Mouse (Mus musculus) bone marrow, adult 2 months (tissue): ENCODE results near the gene Zbtb11.

Experiments
- CTCF ChIP-seq: fragments of 200-500 bp; IDR thresholded peaks from 2 replicates; pipeline ENCODE4 v1.5.1; 2011; ENCODE audit warnings: low read length, control low read depth; ENCODE audit not compliant: control insufficient read depth, insufficient read depth
- POLR2A ChIP-seq: fragments of 200-500 bp; IDR thresholded peaks from 2 replicates; pipeline ENCODE4 v1.6.1; 2011; ENCODE audit warnings: low read depth, mild to moderate bottlenecking, control low read depth, low read length, borderline replicate concordance; ENCODE audit not compliant: control insufficient read depth

DNA sequence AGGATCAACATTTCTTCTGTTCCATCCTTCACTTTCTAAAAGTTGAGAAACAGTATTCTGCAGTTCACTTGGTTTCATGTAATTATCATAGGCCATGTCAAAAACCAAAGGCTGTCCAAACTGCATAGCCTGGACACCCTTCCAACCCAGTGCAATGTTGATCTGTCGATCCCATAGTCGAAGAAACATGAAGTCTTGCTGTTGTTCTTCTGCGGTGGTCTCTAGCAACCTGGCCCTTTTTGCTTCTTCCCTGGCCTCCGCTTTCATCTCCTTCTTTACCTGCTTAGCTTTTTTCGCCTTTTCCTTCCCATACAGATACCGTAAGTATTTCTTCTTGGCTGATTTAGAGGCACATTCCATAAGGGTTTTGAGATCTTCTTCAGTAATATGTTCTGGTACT lies 60.9 kb downstream of the Zbtb11 start:
- TF ChIP-seq POLR2A (no peak), CTCF (no peak)
